Mouse (Mus musculus) cortical plate, adult 2 months (tissue): ENCODE results near the gene Zswim8. TPM values are rescaled to one million over a fixed set of nuclear protein-coding genes. Genes with fewer than 3 reads are reported as not detected.

Source experiments
- H3K27ac ChIP-seq: fragments of 200-500 bp; 2 replicates; pipeline ENCODE4 v1.5.1; 2012; ENCODE audit warnings: low read length, control low read depth, inconsistent platforms; ENCODE audit not compliant: insufficient read depth
- H3K4me1 ChIP-seq: fragments of 200-500 bp; 2 replicates; pipeline ENCODE4 v1.6.1; 2011; ENCODE audit warnings: low read length; ENCODE audit not compliant: control insufficient read depth, insufficient read depth
- H3K4me3 ChIP-seq: fragments of 200-500 bp; 2 replicates; pipeline ENCODE4 v1.5.1; 2011; ENCODE audit warnings: mild to moderate bottlenecking, low read length, control low read depth; ENCODE audit not compliant: insufficient read depth
- CTCF ChIP-seq: fragments of 200-500 bp; IDR thresholded peaks from 2 replicates; pipeline ENCODE4 v1.5.1; 2011; ENCODE audit warnings: mild to moderate bottlenecking, control low read depth, low read length; ENCODE audit not compliant: insufficient read depth; ENCODE audit errors: extremely low read depth
- POLR2A ChIP-seq: fragments of 200-500 bp; IDR thresholded peaks from 2 replicates; pipeline ENCODE4 v1.6.1; 2011; ENCODE audit warnings: mild to moderate bottlenecking, low read length, control low read depth; ENCODE audit not compliant: insufficient read depth; ENCODE audit errors: extremely low read depth
- polyA plus RNA-seq: library from polyadenylated mRNA; depleted of rRNA; stranded (reverse); fragments of >200 nt; gene quantifications from 2 replicates; pipeline ENCODE4 v1.2.3, GENCODE M21; 2012

Zswim8 gene
- polyA plus RNA-seq, 1 experiment = 174 TPM

- H3K27ac ChIP-seq = no peak overlapping the region
- H3K4me1 ChIP-seq = peaks cover 3% of the 10 kb centered on the region
- no peak overlapping the region for H3K4me3 ChIP-seq
- TF ChIP-seq POLR2A = no peak
- TF ChIP-seq CTCF = no peak
These were observed 15.6 kb upstream of the Zswim8 start for GRCm38 (mm10) chr14:20691772-20692171.

- Histone ChIP-seq H3K4me1 (peaks cover 3% of the 10 kb centered on the region), H3K4me3 (no peak overlapping the region), H3K27ac (no peak overlapping the region)
- TF ChIP-seq CTCF (no peak), POLR2A (no peak)
These were observed 13.7 kb upstream of the Zswim8 start for GRCm38 (mm10) chr14:20693589-20694101.

- H3K4me1 ChIP-seq = peaks cover 3% of the 10 kb centered on the region
- H3K27ac ChIP-seq = no peak overlapping the region
- TF ChIP-seq POLR2A (no peak), CTCF (no peak)
- H3K4me3 ChIP-seq = peak overlapping the region; percentile 58
These were observed 13.0 kb upstream of the Zswim8 start for GRCm38 (mm10) chr14:20694185-20694883.

GRCm38 (mm10) chr14:20694884-20695760 lies 12.2 kb upstream of the Zswim8 start, which contains the start of gene Fut11:
Fut11 (plus strand) TSS chr14:20694968.
- H3K4me3 ChIP-seq = peak within 1 kb of the TSS; percentile 58
- peak within 1 kb of the TSS; percentile 95 for H3K27ac ChIP-seq
- H3K4me1 ChIP-seq = peaks cover 3% of the 10 kb centered on the region
- TF ChIP-seq CTCF (no peak), POLR2A (peak; percentile 72)

- H3K4me1 ChIP-seq = peaks cover 5% of the 10 kb centered on the region
- TF ChIP-seq CTCF = no peak
- no peak for TF ChIP-seq POLR2A
- peak overlapping the region; percentile 58 for H3K4me3 ChIP-seq
- H3K27ac ChIP-seq = no peak overlapping the region
These were observed 11.4 kb upstream of the Zswim8 start for GRCm38 (mm10) chr14:20695761-20696520.

- Histone ChIP-seq H3K27ac (no peak overlapping the region), H3K4me1 (peaks cover 6% of the 10 kb centered on the region)
These were observed 10.4 kb upstream of the Zswim8 start for GRCm38 (mm10) chr14:20696986-20697385.

GRCm38 (mm10) chr14:20698515-20698914 lies 8.8 kb upstream of the Zswim8 start:
- H3K4me1 ChIP-seq = peaks cover 6% of the 10 kb centered on the region
- no peak overlapping the region for H3K27ac ChIP-seq
- TF ChIP-seq POLR2A (no peak), CTCF (no peak)
- H3K4me3 ChIP-seq = no peak overlapping the region

More at GRCm38 (mm10) chr14:20696986-20697385, 10.4 kb upstream of the Zswim8 start:
- TF ChIP-seq CTCF = peak; percentile 57
- TF ChIP-seq POLR2A = no peak
- peak overlapping the region; percentile 58 for H3K4me3 ChIP-seq

- TF ChIP-seq POLR2A = no peak
- no peak for TF ChIP-seq CTCF
- H3K4me3 ChIP-seq = no peak overlapping the region
- H3K27ac ChIP-seq = no peak overlapping the region
- H3K4me1 ChIP-seq = peaks cover 6% of the 10 kb centered on the region
These were observed 7.0 kb upstream of the Zswim8 start for GRCm38 (mm10) chr14:20700362-20700761.

- H3K4me3 ChIP-seq = peak overlapping the region; percentile 65; the same call in 1 of the 2 replicates
- H3K27ac ChIP-seq = no peak overlapping the region
- peaks cover 3% of the 10 kb centered on the region for H3K4me1 ChIP-seq
- TF ChIP-seq CTCF = no peak
- no peak for TF ChIP-seq POLR2A
These were observed 5.8 kb upstream of the Zswim8 start for GRCm38 (mm10) chr14:20701554-20701953.
